Mouse (Mus musculus) lung, adult 2 months (tissue): ENCODE measurements around the gene Gcnt2. TPM values are rescaled to one million over a fixed set of nuclear protein-coding genes. Genes with fewer than 3 reads are reported as not detected.

ENCODE experiments used
- DNase-seq: peaks from one replicate; pipeline ENCODE4 v3.0.0; 2022
- H3K4me1 ChIP-seq: fragments of 200-500 bp; 2 replicates; pipeline ENCODE4 v1.6.1; 2011; ENCODE audit warnings: low read length; ENCODE audit not compliant: control insufficient read depth, insufficient read depth
- H3K4me3 ChIP-seq: fragments of 200-500 bp; replicated peaks from 2 replicates; pipeline ENCODE3; 2011; ENCODE audit warnings: low read depth, mild to moderate bottlenecking, control low read depth, low read length; ENCODE audit errors: extremely low read depth
- CTCF ChIP-seq: fragments of 200-500 bp; IDR thresholded peaks from 2 replicates; pipeline ENCODE4 v1.5.1; 2011; ENCODE audit warnings: mild to moderate bottlenecking, low read length, control low read depth; ENCODE audit not compliant: insufficient read depth
- POLR2A ChIP-seq: fragments of 200-500 bp; IDR thresholded peaks from 2 replicates; pipeline ENCODE4 v1.6.1; 2011; ENCODE audit warnings: low read depth, mild to moderate bottlenecking, control low read depth, low read length, borderline replicate concordance; ENCODE audit errors: extremely low read depth
- WGBS: fragments of 180-500 bp; shearing (Covaris S2); methylation state at CpG from one replicate; pipeline ENCODE4 v1.1.7; 2018; 5-methylcytosine and 5-hydroxymethylcytosine counted together
- polyA plus RNA-seq: library from polyadenylated mRNA; depleted of rRNA; stranded (reverse); fragments of >200 nt; gene quantifications from 2 replicates; pipeline ENCODE4 v1.2.3, GENCODE M21; 2012

The Gcnt2 gene
- polyA plus RNA-seq, 1 experiment, result 17.5 TPM

GRCm38 (mm10) chr13:40899349-40899993, 39.9 kb downstream of the Gcnt2 start:
- peaks cover 3% of the 10 kb centered on the region; the same call in 1 of the 2 replicates for H3K4me1 ChIP-seq
- WGBS, result 86% methylated on average over 8 of the region's 8 CpGs

GRCm38 (mm10) chr13:40899994-40900970, 40.7 kb downstream of the Gcnt2 start:
- TF ChIP-seq POLR2A (no peak), CTCF (no peak)
- Histone ChIP-seq H3K4me3 (no peak overlapping the region), H3K4me1 (peaks cover 2% of the 10 kb centered on the region; the same call in 1 of the 2 replicates)
- 69% methylated on average over 15 of the region's 15 CpGs for WGBS
- DNase-seq, result no peak

More at GRCm38 (mm10) chr13:40899349-40899993, 39.9 kb downstream of the Gcnt2 start:
- no peak for DNase-seq
- TF ChIP-seq POLR2A (no peak), CTCF (no peak)
- H3K4me3 ChIP-seq, result no peak overlapping the region

DNA sequence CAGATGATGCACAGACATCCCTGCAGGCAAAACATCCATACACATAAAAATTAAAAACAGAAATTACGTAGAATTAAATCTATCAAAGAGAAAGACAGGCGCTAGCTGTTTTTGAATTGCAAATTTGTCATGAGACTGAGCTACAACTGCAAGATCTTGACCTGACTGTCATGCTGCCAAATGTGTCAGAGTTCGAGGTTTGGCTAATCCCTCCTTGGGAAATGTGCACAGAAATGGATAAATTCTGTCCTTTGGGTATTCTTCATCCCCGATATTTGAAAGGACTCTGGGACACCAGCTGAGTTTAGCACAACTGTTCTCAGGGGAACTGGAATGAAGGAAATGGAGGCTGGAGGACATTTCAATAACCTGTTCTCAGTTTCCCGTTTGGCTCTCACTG, 41.7 kb downstream of the Gcnt2 start:
- WGBS, result 67% methylated on average over 5 of the region's 5 CpGs
- TF ChIP-seq POLR2A (no peak), CTCF (no peak)
- no peak for DNase-seq
- no peak overlapping the region for H3K4me3 ChIP-seq
- H3K4me1 ChIP-seq, result peaks cover 2% of the 10 kb centered on the region; the same call in 1 of the 2 replicates

DNA sequence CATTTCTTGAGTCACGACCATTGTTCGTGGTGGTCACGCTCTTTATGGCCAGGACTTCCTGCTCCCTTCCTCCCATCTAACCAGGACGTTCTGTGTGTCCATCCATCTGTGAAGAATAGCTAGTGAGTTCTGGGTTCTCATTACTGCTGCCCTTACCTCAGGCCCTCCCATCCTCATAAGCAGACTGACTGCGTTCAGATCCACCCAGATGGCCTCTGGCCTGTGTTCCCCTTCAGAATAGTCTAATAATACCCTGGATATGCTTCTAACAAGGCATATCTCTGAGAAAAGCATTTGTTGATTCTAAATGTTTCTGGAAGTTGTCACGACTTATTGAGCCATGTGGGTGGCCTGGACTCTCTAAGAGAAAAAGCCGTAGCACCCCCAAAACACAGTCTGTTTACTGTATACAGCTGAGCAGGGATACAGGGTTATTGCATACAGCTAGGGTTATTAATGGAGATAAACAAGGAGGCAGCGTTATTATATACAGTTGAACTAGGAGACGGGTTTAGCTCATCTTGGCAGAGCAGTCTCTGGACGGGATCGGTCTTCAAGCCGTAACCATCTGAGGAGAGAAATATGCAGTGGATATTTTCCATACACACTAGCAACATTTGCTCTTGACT, 42.4 kb downstream of the Gcnt2 start:
- WGBS, result 59% methylated on average over 12 of the region's 12 CpGs
- no peak for DNase-seq
- TF ChIP-seq POLR2A, result no peak

GRCm38 (mm10) chr13:40904080-40904479, 44.5 kb downstream of the Gcnt2 start:
- WGBS, result 92% methylated on average over 7 of the region's 7 CpGs
- TF ChIP-seq CTCF, result no peak
- TF ChIP-seq POLR2A, result no peak
- no peak for DNase-seq
- Histone ChIP-seq H3K4me1 (peaks cover 8% of the 10 kb centered on the region), H3K4me3 (no peak overlapping the region)

More for the DNA sequence above, 42.4 kb downstream of the Gcnt2 start:
- Histone ChIP-seq H3K4me1 (peaks cover 2% of the 10 kb centered on the region; the same call in 1 of the 2 replicates), H3K4me3 (no peak overlapping the region)

- 86% methylated on average over 7 of the region's 7 CpGs for WGBS
- no peak for DNase-seq
- Histone ChIP-seq H3K4me1 (peaks cover 6% of the 10 kb centered on the region), H3K4me3 (no peak overlapping the region)
- TF ChIP-seq POLR2A (no peak), CTCF (no peak)
These were observed 47.0 kb downstream of the Gcnt2 start for GRCm38 (mm10) chr13:40906528-40906927.

GRCm38 (mm10) chr13:40907274-40907673, 47.7 kb downstream of the Gcnt2 start:
- no peak for DNase-seq
- TF ChIP-seq POLR2A (no peak), CTCF (no peak)
- H3K4me1 ChIP-seq, result peaks cover 6% of the 10 kb centered on the region
- WGBS, result 57% methylated on average over 7 of the region's 7 CpGs
- no peak overlapping the region for H3K4me3 ChIP-seq

DNA sequence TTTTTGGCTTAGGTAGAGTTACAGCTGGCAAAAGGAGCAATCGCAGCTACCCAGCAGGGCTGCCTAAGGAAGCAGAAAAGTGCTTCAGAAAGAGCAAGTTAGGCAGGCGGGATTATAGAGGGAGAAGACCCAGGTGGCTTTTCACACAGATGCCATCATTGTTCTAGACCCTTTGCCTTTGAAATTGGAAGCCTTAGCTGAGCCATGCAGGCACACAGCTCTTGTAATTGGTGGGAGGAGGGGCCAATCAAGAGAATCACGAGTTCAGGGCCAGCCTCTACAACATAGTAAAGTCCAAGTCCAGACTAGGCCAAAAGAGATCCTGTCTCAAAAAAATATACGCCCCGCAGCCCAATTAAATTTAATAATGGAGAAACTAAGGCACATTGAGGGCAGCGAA, 48.5 kb downstream of the Gcnt2 start:
- no peak for DNase-seq
- peaks cover 6% of the 10 kb centered on the region for H3K4me1 ChIP-seq
- WGBS, result 75% methylated on average over 6 of the region's 6 CpGs
- no peak overlapping the region for H3K4me3 ChIP-seq
- TF ChIP-seq CTCF (no peak), POLR2A (no peak)

DNA sequence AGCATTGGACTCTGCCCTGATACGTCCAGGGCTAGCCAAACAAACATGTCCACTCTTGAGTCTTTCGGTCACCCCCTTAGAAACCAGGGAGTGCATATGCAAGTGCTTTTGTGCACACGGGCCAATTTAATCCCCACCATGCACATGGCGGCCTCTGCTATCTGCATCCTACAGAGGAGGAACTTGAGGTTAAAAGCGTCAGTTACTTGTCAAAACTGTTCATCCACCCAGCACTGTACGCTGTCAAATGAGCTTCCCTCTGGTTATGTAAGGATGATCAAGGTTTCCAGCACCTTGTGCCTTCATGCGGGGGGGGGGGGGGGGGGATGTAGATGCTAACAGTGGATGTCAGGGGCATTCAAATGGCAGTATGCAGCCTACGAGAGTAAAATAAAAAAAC, 49.5 kb downstream of the Gcnt2 start:
- TF ChIP-seq CTCF (no peak), POLR2A (no peak)
- Histone ChIP-seq H3K4me3 (no peak overlapping the region), H3K4me1 (peaks cover 9% of the 10 kb centered on the region)
- WGBS, result 76% methylated on average over 8 of the region's 8 CpGs
- DNase-seq, result no peak

DNA sequence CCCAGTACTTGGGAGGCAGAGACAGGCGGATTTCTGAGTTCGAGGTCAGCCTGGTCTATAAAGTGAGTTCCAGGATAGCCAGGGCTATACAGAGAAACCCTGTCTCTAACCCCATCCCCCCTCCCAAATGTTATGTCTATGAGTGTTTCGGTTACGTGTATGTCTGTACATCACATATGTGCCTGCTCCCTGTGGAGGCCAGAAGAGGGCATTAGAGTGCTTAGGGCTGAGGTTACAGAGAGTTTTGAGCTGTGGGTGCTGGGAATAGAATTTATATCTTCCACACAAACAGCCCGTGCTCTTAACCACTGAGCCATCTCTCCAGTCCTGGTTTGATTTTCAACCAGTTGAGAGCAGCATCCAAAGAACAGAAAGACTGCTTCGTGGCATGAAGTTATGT, 50.5 kb downstream of the Gcnt2 start:
- DNase-seq, result no peak
- Histone ChIP-seq H3K4me3 (no peak overlapping the region), H3K4me1 (peaks cover 9% of the 10 kb centered on the region)
- TF ChIP-seq POLR2A (no peak), CTCF (no peak)
- 98% methylated on average over 6 of the region's 6 CpGs for WGBS
